Mouse (Mus musculus) frontal cortex, postnatal 10 days (tissue): ENCODE data around the gene Cdk11b.
"Not testable (repeated sequence)": the region's sequence is repeated elsewhere in the genome, so short reads cannot be mapped to it uniquely, and the experiment has no call there.

Experiments
- DNase-seq, 2 experiments: peaks; one replicate each; pipeline ENCODE4 v3.0.0; 2022; ENCODE audit warnings: low spot score in 2 of 2, mixed read lengths in 1 of 2

Cdk11b gene

DNA sequence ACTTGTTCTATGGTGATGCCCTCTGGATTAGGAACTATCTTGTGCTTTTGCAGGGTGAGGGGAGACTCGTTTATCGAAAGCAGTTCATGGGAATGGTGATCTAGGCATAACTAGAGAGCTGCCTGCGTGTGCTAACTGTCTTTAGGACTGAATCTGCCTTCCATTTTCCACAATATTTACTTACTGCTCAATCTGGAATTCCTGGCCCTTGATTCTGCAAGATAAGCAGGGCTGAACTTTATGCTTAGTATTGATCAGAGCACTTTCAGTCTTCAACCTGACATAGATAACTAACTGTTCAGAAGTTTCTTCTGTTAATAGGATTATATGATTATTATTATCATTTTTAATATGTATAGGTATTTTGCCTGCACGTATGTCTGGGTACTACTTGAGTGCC, 19.5 kb upstream of the Cdk11b start:
- no peak for DNase-seq

DNA sequence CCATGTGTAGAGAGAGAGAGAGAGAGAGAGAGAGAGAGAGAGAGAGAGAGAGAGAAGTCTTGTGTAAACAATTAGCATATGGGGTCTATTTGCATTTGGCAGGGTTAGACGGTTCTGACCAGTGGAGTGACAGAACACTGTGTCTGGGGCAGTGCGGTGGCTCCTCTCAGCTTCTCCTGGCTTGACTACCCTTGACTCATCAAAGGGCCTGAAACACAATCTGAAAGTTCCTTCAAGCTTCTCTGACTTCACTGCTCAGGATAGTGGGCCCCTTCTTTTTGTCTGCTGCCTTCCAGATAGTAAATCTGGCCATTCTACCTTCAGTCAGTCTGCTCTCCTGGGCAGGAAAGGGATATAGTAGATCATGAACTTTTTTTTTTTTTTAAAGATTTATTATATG, 17.8 kb upstream of the Cdk11b start:
- DNase-seq = no peak

DNA sequence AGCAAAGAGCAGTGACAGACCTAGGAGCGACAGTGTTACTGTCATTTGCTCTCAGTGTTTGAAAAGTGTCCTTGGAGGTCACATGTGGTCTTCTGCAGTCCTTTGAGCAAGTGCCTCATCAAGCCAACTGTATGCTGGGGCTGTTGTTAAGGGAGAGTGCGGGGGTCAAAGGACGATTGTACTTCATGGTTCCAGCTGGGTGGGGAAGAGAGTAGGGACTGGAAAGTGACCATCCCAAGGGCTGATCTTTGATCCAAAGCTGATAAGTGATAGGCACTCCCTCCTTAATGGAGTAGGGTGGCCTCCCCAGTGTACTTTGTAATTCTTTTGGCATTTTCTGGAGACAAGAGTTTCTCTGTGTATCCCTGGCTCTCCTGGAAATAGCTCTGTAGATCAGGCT, 12.8 kb upstream of the Cdk11b start:
- DNase-seq = no peak

DNA sequence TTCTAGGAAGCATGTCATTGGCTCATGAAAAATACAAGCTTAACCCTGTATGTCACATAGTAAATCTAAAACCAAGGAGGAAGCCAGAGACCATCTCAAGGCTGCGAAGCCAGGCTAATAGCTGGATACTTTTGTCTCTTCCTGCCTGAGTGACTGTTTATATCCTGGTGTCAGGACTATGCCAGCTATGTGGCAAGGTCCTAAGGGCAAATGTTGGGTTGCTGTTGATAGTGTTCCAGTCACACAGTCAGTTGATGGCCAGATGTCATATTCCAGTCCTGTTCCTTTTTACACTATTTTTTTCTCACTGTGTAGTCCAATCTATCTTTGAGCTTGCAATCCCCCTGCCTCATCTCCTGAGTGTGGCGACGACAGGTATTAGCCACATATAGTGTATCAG, 11.4 kb upstream of the Cdk11b start:
- DNase-seq = no peak

DNA sequence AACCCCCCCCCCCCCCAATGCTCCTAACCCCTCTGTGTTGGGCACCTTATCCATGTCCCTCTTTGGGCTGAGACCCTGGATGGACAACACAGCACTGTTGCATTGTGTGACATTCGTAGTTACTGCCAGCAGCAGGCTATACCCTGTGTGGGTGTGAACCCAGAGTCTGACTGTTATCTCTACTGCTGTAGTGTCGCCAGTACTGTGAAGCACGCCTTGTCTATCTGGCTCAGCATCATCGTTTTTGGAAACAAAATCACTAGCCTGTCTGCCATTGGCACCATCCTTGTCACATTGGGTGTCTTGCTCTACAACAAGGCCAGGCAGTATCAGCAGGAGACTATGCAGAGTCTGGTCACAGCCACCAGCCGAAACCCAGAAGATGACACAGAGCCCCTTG, 6.3 kb upstream of the Cdk11b start:
- no peak for DNase-seq

DNA sequence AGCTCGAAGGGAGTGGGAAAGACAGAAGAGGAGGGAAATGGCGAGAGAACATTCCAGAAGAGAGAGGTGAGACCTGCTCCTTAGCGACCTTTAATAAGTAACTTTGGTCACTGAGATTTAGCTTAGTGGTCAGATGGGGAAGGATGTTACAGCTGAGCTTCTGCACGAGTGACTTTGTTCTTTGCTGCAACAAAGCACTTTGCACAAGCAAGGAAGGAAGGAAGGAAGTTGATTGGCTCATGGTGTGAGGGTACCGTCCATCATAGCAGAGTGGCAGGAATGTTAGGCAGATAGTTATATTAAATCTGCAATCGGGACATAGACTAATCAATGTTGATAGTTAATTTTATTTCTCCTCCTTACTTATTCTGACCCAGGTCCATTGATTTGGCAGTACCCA, 5.6 kb downstream of the Cdk11b start:
- no peak for DNase-seq

DNA sequence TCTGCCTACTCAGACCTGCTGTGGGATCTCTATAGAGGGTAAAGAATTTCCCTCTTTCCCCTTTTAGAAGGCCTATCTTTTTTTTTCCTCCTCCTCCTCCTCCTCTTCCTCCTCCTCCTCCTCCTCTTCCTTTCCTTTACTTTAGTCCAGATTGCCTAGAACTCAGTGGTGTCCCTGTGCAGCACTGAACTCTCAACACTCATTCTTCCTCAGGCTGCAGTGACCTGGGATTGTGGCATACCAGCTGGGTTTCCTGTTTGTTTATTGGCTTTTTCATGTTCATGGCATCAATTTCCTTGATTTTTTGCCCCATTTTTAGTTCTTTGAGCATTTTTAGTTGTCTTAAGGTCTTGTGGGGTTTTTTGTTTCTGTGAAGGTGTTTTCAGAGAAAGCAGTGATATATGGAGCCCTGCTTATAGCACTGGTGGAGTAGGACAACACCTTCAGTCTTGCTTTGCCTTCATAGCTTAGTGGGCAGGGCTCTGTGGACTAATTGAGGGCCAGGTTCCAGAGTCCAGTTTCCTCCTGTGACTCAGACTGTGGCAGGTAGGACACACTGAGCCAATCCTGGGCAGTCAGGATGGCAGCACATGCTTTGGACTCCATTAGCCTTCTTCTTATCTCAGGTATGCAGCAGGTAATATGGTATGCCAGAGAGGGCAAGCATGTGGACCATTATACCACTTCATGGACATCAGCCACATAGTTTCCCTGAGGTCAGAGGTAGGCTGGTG, 11.3 kb downstream of the Cdk11b start:
- no peak for DNase-seq

DNA sequence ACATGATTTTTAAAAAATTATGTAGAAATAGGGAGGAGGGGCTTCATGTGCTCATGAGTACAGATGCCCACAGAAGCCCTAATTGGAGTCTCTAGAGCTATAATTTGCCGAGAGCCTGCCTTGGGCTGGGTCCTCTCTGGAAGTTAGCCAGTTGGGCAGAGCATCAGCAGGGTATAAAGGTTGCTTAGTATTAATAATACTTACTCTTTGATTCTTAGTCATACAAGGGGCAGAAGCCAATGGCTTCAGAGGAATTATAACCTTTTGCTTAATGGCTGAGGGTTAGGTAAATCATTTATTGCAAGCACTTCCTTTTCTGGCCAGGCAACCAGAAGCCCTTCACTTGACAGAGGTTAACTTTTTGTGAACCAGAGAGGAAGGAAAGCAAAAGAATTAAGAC, 18.9 kb downstream of the Cdk11b start:
- DNase-seq = no peak

DNA sequence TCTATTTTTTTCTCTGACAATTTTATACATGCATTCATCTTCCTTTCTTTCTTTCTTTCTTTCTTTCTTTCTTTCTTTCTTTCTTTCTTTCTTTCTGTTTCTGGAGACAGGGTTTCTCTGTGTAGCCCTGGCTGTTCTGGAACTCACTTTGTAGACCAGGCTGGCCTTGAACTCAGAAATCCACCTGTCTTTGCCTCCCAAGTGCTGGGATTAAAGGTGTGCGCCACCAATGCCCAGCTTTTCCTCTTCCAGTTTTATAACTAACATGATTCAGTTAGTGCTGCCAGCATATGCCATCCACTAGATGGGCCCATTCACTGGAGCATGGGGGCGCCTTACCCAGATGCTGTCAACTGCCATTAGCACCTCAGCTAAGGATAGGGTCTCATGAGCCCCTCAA, 20.7 kb downstream of the Cdk11b start, which contains the start of gene Gm10563:
Gene Gm10563, minus strand, starts transcription at position 101 of the 400 bp plus-strand sequence.
- not testable (repeated sequence) for DNase-seq

DNA sequence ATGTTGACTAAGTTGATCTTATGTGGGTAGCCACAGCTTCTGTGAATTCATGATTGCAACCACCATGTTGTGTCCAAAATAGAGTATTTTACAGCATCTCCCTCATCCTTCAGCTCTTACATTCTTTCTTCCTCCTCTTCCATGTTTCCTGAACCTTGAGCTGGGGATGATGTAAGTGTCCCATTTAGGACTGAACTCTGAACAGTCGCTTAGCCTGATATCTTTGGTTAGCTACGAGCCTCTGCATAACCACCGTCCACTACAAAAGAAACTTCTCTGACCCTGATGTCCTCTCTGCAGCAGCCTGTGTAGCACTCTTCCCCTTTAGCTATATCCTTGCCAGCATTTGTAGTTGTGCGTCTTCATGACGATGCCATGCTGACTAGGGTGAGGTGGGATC, 21.1 kb downstream of the Cdk11b start:
- DNase-seq = no peak

DNA sequence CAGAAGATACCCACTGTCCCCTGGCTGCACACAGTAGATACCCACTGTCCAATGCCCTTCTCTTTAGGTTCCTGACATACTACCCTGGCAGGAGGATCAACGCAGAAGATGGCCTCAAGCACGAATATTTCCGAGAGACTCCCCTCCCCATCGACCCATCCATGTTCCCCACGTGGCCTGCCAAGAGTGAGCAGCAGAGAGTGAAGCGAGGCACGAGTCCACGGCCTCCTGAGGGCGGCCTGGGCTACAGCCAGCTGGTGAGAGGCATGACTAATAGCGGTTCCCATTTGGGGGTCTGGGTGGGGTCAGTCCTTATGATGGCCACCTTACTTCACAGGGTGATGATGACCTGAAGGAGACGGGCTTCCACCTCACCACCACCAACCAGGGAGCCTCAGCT, 24.7 kb downstream of the Cdk11b start:
- no peak for DNase-seq

DNA sequence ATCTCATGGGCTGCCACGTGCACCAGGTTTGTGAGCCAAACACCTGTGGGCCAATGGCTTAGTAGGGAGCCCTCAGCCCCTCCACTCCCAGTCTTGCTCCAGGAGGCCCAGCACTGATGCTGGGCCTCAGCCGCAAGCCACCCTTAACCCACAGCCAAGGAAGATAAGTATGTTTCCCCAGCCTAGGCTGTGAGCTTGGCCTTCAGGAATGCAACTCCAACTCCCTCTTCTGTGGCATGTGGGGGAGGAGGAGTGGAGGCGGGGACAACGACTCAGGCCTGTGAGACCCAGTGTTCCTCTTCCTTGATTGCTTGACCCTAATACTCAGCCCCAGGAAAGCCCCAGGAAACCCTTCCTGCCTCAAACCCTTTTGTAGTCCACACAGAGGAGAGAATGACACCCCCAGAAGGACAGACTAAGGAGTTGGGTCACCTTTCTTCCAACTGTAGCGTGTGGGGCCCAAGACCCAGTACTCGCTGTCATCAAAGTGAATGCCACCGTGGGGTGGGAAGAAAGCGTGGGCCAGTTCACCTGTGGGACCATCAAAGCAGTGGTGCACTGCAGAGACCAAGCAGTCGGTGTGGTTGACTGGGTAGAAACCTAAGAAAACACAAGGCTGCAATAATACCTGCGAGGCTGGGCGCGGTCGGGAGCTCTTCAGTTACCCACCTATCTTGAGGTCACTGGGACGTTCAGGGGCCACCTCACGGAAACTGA, 27.1 kb downstream of the Cdk11b start:
- no peak for DNase-seq

DNA sequence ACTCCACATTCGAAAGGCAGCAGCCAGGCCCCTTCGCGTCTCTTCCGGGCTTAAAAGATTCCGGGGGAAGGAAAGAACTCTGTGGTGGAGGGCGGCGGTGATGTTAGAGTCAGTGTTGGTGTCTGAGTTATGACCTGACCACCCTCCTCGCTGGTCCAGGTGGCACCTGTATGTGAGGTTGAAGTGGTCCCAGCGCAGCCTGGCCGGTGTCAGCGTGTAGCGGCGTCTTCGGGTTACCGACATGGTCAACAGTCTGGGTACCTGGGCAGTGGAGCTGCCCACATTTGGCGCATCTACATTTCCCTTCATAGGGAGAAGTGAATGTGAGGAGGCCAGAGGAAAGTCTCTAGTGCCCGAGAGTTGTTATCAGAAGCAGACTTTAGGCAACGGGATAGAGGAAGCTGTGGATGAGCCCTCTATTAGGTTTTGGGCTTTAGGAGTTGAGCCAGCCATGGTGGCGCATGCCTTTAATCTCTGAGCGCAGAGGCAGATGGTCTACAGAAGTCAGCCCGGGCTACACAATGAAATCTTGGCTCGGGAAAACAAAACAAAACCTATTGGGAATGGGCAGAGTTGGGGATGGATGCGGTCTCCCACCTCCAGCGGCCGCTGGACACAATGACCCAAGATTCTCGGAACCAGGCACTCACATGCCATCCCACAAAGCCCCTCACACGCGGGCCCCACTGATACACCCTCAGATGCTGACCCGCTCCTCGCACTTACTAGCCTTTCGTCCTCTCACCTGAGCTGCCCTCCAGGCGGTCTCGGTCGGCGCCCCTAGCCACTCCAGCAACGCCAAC, 27.8 kb downstream of the Cdk11b start:
- no peak for DNase-seq

DNA sequence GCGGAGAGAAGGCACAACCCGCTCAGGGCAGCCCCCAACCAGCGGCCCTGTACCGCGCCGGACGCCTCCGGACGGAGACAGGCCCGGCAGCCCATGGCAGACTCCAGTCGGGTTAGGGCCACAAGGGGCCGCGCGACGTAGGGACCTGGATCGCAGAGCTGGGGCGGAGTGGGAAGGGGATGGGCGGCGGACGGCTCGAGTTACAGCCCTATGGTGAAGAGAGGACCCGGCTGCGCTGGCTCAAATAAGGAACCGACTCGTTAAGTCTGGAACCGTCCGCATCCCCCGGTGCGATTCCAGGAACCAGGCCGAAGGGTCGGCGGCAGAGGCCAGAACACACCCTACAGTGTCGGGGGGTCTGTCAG, 28.4 kb downstream of the Cdk11b start, which contains the start of gene Mmp23:
Gene Mmp23, minus strand, starts transcription at position 299 of the 365 bp plus-strand sequence.
- DNase-seq = peak in 1 of 2 experiments; percentile 39

DNA sequence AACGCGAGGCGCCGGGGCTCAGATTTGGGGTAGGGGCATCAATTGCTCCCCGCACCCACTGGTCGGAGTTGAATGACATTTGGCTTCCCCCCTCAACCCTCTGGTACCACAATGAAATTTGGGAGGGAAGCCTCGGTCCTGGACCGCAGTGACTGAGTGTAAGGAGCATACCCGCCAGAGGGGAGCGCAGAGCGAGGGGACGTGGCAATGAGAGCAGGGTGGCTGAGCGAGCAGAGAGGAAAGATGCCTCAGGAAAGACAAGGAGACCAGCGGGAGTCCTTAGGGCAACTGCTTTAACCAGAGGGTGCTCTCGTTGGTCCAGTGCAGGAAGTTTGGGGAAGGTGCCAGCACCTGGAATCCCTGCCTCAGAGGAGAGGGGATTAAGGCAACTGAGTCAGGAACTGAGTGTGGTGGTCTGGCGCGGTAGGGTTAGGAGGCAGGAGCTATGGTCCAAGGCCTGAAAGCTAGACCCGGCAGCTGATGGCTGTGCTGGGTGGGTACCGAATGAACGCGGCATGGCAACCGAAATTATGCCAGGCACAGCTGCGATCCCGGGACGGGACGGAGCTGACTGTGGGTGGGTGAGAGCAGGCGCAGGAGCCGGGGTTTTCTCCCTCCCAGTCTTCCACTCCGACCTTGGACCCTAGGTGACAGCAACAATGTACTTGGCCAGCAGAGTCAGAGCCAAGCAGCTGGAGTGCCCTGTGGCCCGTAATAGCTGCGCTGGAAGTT, 29.0 kb downstream of the Cdk11b start:
- no peak for DNase-seq

DNA sequence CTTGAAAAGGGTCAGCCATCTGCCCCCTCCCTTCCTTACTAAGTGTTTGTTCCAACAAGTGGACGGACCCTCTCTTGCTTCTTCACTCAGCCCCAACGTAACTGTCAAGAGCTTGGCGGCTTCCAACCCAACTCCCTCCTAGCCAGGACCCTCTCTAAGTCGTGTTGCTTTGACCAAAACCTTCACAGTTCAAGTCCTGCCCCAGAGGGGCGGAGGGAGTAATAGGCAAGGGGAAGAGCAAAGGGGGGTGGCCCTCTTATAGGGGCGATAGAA, 29.5 kb downstream of the Cdk11b start:
- DNase-seq = no peak

DNA sequence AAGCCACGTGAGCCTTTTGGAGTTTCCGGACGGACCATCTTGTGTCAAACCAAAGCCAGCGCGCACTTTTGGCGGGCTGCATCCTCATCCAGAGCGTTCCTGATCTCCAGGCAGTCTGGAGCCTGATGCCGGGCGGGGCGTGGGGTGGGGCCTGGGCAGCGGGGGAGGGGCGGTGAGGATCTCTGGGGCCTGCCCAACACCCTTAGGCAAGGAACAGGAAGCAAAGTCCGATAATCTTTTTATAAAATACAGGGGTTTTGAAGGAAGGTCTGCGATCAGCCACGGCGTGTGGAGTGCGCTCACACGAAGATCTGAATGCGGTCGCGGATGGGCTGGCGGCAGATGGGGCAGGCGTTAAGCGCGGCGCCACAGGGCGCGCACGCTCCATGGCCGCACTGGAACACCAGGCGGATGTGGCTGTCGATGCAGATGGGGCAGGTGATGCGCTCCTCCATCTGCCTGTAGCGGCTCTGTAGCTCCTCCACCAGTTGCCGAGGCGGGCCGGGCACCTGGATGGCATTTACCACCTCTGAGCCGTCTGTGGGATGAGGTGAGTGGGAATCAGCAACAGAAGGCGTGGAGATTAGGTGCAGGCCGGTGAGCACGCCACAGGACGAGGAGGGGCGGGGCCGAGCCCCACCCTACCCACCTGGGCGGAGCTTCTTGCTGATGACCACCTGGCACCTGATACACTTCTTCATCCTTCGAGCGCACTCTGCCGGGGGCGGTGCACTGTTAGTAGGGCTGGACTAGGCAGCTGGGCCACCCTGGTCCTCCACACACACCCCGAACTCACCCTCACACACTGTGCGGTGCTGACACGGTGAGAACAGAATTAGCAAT, 30.0 kb downstream of the Cdk11b start:
- no peak for DNase-seq

DNA sequence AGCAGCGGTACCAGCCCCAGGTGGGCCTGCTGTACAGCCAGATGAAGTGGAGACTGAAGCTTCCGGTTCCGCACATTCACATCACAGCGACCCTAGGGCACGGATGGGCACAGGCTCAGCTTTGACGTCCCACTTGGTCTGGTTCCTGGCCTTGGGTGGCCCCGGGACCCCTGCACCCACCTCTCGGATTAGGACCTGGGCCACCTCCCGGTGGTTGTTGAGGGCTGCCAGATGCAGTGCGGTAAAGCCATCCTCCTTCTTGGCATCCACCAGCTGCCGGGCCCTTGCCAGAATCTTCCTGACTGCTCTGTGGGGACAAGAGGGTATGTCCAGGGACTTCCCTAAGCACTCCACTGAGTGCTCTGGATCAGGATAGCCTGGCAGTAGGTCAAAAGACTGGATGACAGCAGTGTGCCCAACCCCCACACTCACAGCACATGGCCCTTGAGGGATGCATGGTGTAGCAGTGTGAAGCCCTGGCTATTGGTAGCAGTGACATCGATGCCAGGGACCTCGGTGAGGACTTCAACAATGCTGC, 31.6 kb downstream of the Cdk11b start:
- no peak for DNase-seq

DNA sequence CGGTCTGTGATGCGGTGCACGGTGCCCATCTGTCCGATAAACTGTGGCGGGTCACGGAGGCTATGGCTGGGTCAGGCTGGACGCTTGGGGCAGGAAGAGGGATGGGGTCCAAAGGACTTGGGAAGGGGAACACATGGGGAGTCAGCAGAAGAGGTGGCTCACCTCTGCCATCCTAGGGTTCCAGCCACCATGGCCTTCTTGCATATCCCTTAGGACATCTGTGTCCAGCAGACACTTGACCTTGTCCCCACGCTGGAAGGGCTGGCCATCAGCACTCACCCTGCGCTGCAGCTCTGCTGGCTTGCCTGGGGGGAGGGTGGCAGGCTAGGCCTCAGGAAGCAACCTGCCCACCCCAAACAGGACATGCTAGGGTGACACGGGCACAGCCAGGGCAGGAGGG, 34.3 kb downstream of the Cdk11b start:
- DNase-seq = no peak

DNA sequence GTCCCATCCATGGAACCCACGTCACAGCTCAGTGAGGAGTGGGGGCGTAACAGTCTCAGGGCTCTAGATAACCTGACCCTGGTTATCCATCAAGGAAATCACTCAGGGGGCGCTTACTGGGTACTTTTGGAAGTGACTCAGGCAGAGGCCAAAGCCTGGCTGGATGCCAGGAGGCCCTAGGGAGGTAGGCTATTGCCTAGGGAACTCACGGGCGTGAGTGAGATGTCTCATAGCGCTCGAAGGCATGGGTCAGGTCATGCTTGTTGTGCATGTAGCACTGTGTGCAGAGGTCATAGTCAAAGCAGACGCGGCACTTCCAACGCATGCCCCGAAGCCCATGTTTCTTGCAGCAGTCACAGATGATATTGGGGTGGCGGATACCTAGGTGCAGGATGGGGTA, 36.0 kb downstream of the Cdk11b start:
- no peak for DNase-seq

DNA sequence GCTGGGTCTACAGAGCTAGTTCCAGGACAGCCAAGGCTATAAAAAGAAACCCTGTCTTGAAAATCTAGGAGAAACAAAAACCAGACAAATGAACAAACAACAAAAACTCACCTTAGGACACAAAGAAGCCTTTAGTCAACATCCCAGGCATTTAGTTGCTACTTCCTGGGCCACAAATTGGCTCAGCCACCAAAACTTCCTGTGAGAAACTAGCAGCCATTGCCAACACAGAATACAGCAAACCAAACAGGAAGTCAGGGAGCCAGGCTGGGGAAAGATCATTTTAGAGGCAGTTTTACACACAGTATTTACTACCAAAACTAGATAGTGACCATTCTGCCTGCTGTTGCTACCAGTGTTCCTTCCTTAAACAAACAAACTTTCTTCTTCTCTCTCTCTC, 42.2 kb downstream of the Cdk11b start:
- no peak for DNase-seq
